Mouse (Mus musculus): ENCODE data around the gene Pan2.
A peak's percentile ranks its signal among the peaks of the same experiment; 100 is the strongest.
"Not testable (repeated sequence)": the region's sequence is repeated elsewhere in the genome, so short reads cannot be mapped to it uniquely, and the experiment has no call there.

Gene Pan2

DNA sequence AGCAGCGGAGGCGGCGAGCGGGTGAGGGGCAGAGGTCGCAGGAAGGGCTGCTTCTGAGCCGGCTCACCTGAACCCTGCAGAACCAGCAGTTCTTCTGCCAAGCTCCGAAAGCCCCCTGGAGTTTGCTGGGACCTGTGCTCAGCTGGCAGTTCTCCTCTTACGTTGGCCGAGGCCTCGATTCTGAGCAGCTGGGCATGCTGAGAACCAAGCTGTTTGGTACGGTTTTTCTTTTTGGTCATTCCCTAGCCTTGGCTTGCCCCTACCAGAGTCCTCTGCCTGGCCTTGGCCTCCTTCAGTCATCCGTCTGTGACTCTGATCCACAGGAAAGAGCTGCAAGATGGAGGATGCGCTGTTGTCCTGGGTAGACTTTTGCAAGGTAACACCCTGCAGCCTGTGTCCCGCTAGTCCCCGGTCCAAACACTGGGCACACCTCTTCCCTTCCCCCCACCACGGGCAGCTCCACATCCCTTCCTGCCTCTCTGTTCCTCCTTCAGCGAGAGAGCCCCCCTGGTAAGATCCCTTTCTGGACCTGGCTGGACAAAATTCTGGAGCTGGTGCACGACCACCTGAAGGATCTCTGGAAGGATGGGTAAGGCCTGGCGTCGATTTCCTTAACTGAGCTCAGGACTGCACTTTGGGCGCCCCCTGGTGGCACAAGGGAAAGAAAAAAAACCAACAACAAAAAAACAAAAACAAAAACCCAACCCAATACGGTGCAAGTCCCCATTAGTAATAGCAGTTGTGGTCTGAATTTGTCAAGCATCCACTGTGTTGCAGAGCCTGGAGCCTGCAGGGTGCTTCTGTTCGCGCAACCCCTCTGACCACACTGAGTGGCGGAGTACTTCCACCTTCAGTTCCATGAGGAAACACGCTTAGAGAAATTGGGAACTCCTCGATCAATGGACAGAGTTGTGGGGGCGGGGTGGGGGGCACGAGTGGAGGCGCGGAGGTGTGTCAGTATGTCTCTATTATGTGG lies 19.2 kb upstream of the Pan2 start:
- DNase-seq (ENCODE audit: low spot score in 2 of 2): peak; percentile 30 to 38

DNA sequence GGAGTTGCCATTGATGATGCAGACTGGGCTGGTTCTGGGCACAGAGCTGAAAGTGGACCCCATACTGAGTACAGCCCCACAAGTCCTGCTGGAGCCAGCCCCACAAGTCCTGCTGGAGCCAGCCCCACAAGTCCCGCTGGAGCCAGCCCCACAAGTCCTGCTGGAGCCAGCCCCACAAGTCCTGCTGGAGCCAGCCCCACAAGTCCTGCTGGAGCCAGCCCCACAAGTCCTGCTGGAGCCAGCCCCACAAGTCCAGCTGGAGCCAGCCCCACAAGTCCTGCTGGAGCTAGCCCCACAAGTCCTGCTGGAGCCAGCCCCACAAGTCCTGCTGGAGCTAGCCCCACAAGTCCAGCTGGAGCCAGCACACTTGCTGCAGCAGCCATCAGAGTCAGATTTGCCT lies 12.5 kb upstream of the Pan2 start:
- not testable (repeated sequence) for DNase-seq (ENCODE audit: low spot score in 2 of 2)

DNA sequence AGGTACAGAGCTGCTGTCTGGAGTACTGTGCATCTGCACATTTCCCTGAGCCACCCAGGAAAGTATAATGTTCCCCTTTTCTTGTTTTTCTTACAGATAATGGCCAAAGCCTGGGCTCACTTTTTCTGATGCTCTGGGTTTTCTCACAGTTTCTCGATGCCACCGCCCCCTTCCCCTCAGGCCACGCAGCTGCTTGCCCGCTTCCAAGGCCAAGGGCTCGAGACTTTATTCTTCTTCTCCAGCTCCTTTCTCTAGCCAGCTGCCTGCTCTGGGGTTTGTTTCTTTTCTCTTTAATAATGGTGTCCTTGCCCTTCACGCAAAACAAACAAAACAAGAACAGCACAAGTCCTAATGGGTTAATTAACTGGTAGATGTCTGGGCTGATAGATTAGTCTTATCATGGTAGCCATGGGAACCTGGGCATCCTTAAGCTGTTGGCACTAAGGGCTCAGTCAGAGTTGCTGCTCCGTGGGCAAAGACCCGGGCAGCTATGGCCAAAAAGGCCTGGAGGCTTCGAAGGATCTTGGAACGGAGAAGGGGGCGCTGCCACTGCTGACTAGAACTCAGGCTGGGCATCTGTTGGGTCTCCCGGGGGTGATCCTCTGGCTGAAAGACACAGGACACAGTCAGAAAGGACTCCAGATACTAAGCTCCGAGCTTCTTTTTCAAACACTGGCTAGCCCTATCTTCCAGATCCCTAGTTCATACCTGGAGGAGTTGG lies 6.6 kb upstream of the Pan2 start:
- DNase-seq (ENCODE audit: low spot score in 2 of 2): no peak

DNA sequence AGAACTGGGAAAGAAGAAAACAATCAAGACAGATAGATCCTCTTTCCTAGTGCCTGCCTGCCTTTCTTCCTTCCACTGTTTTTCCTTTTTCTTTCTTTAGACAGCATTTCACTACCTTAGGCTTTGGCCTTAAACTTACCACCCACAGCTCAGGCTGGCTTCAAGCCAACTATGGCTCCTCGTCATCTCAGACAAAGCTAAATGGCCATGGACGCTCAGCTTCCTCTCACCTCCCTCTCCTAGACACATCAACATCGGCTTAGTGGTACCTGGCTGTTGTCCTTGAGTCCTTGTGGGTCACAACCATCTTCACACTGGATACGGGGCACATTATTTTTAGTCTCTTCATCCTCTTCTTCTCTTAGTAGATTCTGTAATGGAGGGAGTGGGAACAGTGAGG lies 5.9 kb upstream of the Pan2 start:
- DNase-seq (ENCODE audit: low spot score in 2 of 2): no peak

DNA sequence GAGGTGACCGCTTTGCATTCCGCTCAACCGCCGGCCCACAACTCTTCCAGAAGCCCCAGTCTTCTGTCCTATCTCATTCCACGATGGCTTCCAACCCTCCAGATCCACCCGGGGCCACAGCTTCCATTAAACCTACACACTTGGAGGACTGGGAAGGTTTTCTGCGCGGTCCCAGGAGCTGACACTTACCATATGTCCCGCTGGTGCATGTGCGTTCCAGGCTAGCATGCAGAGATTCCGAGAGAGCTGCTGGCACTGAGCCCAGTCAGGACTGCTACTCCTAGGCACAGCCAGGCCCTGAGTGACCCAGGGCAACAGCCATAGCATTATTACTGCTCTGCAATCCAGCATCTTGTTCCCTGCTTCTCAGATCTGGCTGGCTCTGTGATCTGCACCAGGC lies 5.5 kb upstream of the Pan2 start:
- no peak for DNase-seq (ENCODE audit: low spot score in 2 of 2)

DNA sequence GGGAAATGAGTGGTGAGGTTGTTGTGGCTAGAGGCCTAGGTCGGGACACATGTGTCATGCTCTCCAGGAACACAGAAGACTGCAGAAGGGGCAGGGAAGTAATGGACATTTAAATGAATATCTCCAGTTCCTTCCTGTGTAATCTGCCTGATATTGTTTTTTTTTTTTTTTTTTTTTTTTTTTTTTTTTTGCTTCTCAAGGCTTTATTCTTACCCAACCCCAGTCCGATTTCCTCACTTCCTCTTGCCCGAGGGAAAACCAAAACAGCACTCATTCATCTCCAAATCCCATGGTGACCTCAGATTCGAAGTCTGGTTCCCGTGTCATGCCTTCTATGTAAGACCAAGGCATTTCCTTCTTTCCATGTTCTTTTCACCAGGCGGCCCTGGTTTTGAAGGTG lies 4.9 kb upstream of the Pan2 start:
- no peak for DNase-seq (ENCODE audit: low spot score in 2 of 2)

DNA sequence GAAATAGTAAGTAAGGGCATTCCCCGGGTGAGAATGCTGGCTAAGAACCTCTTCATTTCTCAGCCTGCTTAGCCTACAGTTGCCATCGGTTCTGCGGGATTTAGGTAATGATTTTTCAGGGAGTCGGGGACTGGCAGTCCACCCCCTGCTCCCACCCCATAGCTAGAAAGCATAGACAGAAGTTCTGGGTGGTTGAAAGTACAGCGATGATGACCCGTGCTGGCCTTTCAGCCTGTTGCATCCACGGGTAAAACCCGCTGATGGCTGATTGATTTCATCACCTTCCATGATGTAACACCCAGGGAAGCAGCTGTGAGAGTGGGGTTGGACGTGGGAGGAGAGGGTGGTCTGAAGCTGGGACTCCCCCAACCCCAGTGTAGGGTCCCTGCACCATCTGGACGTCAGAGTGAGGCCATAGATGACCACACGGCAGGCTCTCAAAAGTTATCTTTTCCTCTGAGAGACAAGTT lies 4.4 kb upstream of the Pan2 start, which contains the start of gene Il23a:
TSS of gene Il23a (minus strand) at position 51 of the 470 bp plus-strand sequence.
- DNase-seq (ENCODE audit: low spot score in 2 of 2): no peak

DNA sequence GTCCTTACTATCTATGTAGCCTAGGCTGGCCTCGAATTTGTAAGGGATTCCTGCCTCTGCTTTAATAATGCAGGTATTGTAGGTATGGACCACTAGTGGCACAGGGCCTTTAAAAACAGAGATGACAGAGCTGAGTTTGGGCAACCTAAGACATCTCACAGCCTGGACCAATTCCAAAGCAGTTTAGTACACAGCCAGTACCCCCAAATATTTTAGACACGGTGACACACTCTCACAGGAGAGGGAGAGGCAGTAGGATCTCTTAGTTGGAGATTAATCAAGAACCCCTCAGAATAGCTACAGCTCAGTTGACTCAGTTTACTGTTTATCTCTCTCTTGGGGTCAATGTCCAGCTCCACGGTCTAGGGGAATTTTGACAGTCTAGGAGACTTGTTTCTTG lies 778 bp upstream of the Pan2 start:
- DNase-seq (ENCODE audit: low spot score in 2 of 2): no peak

DNA sequence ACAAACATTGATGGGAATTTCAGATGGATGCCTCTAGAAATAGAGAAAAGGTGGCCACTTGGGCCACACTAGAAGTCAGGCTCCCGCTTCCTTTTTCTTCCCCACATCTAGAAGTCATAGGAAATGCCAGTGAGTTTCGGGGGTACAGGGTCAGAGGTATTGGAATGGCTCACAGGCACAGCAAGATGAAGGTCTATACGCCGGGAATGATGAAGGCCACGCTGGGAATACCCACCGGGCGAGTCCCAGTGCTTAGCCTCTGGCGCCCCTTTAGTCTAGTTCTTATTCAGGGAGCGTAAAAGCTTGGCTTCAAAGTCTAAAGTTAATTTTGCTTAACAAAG lies 380 bp upstream of the Pan2 start:
- DNase-seq (ENCODE audit: low spot score in 2 of 2): peak in 1 of 2 experiments; percentile 28

DNA sequence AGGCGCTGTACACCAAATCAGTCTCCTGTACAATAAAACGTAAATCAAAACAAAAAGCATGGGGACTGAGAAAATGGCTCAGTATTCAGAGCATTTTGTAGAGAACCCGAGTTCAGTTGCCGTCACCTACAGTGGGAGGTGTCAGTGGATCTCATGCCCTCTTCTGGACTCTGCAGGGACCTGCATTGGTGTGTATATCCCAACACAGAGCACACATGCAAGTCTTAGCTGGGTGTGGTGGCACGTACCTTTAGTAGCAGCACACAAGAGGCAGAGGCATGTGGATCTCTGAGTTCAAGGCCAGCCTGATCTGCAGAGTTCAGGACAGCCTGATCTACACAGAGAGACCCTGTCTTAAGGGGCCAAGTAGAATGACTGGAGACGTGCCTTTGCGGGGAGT lies 6.5 kb downstream of the Pan2 start:
- no peak for DNase-seq (ENCODE audit: low spot score in 2 of 2)

DNA sequence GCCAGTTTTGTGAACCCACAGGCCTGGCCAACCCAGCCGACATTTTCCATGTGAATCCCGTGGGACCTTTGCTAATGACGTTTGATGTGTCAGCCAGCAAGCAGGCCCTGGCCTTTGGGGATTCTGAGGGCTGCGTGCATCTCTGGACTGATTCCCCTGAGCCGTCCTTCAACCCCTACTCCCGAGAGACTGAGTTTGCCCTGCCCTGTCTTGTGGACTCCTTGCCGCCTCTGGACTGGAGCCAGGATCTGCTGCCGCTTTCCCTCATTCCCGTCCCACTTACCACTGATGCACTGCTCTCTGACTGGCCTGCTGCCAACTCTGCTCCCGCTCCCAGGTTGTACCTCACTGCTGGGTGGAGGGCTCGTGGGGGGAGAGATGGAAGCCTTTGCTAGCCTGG lies 7.0 kb downstream of the Pan2 start:
- no peak for DNase-seq (ENCODE audit: low spot score in 2 of 2)

DNA sequence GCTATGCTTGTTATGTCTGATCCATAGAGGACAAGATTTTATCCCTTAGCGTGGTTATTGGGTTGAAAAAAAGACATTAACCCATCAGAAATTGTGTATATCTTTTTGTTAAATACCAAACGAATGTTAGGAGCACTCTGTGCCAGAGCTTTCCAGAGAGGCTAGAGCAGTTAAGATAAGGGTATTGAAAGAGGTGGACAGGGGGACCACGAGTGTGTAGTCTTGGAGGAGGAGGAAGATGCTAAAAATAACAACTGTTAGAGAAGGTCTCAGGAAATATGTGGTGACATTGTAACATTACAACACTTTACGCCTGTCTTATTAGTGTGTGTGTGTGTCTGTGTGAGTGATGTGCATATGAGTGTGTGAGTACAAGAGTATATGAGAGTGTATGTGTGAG lies 7.8 kb downstream of the Pan2 start:
- DNase-seq (ENCODE audit: low spot score in 2 of 2): no peak

DNA sequence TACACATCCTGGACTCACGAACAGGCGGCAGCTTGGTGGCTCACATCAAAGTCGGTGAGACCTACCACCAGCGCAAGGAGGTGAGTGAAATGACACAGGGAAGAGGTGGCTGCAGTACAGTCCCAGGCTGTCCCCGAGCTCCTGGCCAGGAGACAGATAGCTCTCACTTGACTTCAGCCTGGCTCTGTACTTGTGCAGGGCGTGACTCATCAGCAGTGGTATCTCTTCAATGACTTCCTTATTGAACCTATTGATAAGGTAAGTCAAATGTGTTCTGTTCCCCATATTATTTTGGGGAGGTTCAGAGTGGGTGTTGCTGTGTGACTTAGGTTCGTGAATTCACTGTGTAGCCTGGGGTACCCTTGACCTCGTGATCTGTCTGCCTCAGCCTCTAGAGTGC lies 12.4 kb downstream of the Pan2 start:
- no peak for DNase-seq (ENCODE audit: low spot score in 2 of 2)

DNA sequence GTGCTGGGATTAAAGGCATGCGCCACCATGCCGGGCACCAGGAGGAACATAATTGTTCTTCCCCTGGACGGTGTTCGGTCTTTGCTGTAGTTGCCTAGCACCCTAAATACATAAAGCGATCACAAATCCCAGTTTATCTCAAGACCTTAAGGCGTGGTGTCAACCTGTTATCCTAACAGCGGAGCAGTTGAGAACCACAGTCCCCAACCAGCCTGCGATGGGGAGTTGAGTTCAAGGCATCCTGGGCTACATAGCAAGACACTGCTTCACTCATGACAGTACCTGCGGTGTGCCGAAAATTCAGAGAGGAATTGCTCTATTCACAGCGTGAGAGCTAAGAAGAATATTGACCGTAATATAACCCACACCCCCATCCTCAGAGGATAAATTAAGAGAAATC lies 18.5 kb downstream of the Pan2 start:
- no peak for DNase-seq (ENCODE audit: low spot score in 2 of 2)

DNA sequence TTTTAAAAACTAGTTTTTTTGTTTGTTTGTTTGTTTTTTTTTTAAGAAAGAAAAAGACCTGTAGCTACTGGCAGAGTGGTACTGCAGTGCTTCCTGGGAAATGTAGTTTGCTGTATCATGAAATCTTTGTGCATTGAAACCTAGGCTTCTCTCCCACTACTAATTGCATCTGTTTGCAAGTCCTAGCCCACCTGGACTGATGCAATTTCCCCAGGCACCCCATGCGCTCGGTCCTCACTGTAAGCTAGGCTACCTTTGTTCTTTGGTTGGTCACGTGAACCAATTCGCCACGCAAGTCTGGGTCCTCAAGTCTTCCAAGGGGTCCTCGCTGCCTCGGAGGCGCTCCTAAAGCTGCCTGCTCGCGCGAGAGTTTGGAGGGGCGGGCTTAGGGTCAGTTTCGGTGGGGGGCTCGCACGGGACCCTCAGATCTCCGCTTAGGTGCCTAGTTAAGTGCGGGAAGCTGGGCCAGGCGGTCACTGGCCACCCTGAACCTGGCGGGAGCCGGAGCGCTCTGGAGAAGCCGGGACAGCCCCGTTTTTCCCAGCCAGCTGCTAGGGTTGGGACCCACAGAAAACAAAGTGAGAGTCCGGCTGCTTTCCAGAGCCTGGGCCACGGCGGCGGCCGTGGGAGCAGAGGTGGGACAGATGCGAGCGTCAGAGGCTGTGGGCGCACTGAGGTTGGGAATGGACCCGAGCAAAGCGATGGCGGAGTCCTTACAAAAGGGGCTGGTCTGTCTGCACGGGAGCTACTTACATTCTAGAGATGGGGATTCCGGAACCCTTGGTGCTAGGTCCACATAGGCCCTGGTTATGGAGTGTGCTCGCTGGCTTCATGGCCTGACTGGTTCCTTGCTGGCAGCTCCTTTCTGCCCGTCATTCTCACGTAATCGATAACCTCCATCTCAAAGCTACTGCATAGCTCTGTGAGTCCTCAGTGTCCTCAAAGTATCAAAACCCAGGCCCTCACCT lies 19.3 kb downstream of the Pan2 start, which contains the start of gene Cnpy2:
TSS of gene Cnpy2 (plus strand) at position 319 of the 968 bp plus-strand sequence.
- DNase-seq (ENCODE audit: low spot score in 2 of 2): peak; percentile 73 to 79

DNA sequence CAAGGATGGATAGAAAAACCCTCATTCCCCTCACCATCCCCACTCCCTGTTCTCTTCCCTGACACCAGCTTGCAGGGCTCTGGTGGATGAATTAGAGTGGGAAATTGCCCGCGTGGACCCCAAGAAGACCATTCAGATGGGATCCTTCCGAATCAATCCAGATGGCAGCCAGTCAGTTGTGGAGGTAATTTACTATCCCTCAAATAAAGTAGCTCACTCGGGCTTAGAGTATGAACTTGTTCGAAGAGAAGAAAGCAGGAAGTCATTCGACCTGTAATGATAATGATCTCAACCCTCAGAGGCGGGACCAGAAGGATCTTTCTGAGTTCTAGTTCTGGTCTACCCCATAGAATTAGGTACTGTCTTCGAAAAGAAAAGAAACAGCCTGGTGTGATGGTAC lies 20.4 kb downstream of the Pan2 start:
- no peak for DNase-seq (ENCODE audit: low spot score in 2 of 2)

DNA sequence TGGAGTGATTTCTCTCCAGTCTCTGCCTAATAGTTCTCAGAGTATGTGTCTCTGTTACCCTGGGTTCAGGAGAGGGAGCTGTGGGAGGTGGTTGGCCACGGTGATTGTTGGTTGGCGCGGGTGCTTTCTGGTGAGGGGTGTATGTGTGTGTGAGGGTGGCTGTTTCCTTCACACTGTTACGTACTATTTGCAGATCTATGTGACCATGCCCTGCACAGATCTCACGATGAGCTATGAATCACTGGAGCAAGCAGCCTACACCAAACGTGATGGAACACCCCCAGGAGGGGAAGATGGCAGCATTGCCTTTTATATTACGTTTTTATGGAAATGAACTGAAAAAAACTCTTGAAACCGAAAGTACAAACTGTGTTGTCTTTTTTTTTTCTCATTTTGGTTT lies 23.7 kb downstream of the Pan2 start:
- DNase-seq (ENCODE audit: low spot score in 2 of 2): peak in 1 of 2 experiments; percentile 24

DNA sequence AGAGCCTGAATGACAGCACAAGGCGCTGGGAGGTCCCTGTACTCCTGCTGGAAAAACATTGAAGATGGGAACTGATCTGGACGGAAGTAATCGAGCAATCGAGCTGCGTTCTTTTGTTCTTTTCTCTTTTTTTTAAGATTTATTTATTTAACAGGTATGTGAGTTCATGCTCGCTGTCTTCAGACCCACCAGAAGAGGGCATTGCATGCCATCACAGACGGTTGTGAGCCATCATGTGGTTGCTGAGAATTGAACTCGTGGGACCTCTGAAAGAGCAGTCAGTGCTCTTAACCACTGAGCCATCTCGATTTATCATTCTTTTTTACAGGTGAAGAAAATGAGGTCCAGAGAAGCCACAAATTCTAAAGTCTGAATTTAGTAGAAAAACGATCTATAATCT lies 24.5 kb downstream of the Pan2 start:
- DNase-seq (ENCODE audit: low spot score in 2 of 2): no peak

DNA sequence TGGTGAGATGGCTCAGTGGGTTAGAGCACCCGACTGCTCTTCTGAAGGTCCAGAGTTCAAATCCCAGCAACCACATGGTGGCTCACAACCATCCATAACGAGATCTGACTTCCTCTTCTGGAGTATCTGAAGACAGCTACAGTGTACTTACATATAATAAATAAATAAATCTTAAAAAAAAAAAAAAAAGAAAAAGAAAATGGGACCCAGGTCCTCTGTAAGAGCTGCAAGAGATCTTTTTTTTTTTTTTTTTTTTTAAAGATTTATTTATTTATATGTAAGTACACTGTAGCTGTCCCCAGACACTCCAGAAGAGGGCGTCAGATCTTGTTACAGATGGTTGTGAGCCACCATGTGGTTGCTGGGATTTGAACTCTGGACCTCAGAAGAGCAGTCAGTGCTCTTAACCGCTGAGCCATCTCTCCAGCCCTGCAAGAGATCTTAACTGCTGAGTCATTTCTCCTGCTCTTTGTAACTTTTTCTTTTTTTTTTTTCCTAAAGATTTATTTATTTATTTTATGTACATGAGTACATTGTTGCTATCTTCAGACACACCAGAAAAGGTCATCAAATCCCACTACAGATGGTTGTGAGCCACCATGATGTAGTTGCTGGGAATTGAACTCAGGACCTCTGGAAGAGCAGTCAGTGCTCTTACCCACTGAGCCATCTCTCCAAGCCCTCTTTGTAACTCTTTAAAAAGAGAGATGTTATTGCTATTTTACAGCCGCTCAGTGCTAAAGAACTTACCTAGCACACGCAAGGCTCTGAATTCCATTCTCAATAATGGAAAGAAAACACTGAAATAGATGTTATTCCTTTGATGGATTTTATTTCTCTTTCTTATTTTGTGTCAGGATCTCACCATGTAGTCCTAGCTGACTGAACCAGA lies 29.5 kb downstream of the Pan2 start:
- not testable (repeated sequence) for DNase-seq (ENCODE audit: low spot score in 2 of 2)

DNA sequence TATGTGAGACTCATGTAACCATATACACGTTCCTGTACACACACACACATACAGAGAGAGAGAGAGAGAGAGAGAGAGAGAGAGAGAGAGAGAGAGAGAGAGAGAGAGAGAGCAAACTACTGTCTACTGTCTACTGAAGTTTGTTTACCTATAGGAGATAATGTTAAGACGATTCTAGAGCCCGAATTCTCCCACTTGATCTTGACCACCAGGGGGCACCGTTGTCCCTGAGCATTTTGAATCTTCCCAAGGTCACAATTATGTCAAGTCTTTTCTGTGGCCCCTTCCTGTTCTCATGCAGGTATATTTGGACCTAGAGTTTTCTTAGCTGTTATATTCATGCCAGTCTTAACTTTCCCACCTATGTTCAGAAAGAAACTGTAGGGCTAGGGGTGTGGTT lies 32.4 kb downstream of the Pan2 start:
- no peak for DNase-seq (ENCODE audit: low spot score in 2 of 2)

DNA sequence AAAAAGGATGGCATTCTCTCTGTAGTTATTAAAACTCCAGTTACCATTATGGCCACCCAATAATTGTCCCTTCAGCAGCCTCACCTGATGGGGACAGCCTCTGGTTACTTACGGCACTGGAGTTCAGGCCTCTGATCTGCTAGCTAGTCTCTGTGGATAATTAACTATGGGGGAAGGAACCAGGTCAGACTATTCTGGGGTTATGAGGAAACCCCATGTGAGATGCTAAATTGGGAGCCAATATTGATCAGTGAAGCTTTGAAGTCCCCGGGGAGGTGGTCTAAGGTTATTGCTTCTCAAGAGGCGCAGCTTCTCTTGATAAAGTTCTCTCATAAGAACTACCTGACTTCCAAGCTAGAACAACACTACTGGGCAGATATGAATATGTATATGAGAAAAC lies 33.1 kb downstream of the Pan2 start:
- DNase-seq (ENCODE audit: low spot score in 2 of 2): no peak

Data from right cerebral cortex, postnatal 36 days (tissue).